Mouse (Mus musculus): Measurements from ENCODE around the gene Zfp664. TPM values are rescaled to one million over a fixed set of nuclear protein-coding genes. Genes with fewer than 3 reads are reported as not detected.
A peak's percentile ranks its signal among the peaks of the same experiment; 100 is the strongest.

Zfp664 gene
- total and polyA plus RNA-seq, 2 experiments from 2014 or later = 29.2 to 50.2 TPM

DNA sequence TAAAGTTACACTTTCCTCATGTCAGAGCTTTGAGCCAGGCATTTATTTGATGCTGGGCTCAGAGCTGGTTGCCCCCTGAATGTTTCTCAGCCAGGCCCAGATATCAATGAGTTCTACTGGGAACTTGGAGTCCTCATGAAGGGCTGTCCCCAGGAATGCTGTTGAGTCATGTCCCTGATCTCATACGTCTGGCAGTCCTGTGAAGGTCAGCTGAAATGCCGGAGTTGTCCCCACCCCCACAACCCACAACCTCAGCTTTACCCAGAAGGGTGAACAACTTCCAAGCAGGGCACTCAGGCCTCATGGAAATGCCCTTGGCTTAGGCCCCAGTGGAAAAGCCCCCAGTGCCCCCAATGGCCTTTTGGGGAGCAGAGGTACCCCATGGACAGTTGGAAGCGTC, 57.3 kb downstream of the Zfp664 start:
- 91% methylated on average over 3 of the region's 3 CpGs for WGBS
- Histone ChIP-seq H3K9ac (replicated peaks; ENCODE audit: low read length, poor library complexity, severe bottlenecking) (no peak overlapping the region), H3K4me2 (ENCODE audit: low read depth, low read length, poor library complexity, severe bottlenecking) (no peak overlapping the region), H3K27ac (ENCODE audit: low read depth, low read length) (no peak overlapping the region), H3K27me3 (ENCODE audit: insufficient read depth, low read length) (no peaks in the 10 kb centered on the region), H3K4me1 (ENCODE audit: insufficient read depth, low read length) (peaks cover 10% of the 10 kb centered on the region), H3K4me3 (ENCODE audit: low read depth, low read length) (no peak overlapping the region), H3K9me3 (ENCODE audit: low read length) (no peaks in the 10 kb centered on the region), H3K36me3 (ENCODE audit: insufficient read depth, low read length) (no peaks in the 10 kb centered on the region)
- TF ChIP-seq CTCF (IDR thresholded peaks at IDR 0.05) = no peak
- ATAC-seq (ENCODE audit: low FRiP score) (no peak), DNase-seq (ENCODE audit: low spot score) (no peak)

DNA sequence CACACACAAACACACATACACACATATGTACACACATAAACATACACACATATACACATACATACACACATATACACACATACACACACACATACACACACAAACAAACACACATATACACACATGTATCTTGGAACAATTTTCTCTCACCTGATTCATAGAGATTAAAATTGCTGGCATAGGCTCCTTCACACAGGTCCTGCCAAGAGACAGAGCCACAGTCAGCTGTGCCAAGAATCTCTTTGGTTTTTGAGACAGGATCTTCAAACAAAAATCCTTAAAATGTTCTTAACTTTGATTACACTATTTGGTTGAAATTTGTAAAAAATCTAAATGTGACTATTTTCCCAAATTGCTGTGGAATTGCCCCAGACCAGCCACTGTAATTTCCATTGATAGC, 58.9 kb downstream of the Zfp664 start:
- H3K4me1 ChIP-seq (ENCODE audit: insufficient read depth, low read length) = peaks cover 10% of the 10 kb centered on the region
- no peak for TF ChIP-seq CTCF (IDR thresholded peaks at IDR 0.05)
- H3K4me3 ChIP-seq (ENCODE audit: low read depth, low read length) = no peak overlapping the region
- DNase-seq (ENCODE audit: low spot score) (no peak), ATAC-seq (ENCODE audit: low FRiP score) (no peak)
- H3K4me2 ChIP-seq (ENCODE audit: low read depth, low read length, poor library complexity, severe bottlenecking) = no peak overlapping the region
- H3K36me3 ChIP-seq (ENCODE audit: insufficient read depth, low read length) = no peaks in the 10 kb centered on the region
- no peak overlapping the region for H3K9ac ChIP-seq (replicated peaks; ENCODE audit: low read length, poor library complexity, severe bottlenecking)
- H3K9me3 ChIP-seq (ENCODE audit: low read length) = no peaks in the 10 kb centered on the region
- H3K27me3 ChIP-seq (ENCODE audit: insufficient read depth, low read length) = no peaks in the 10 kb centered on the region
- H3K27ac ChIP-seq (ENCODE audit: low read depth, low read length) = no peak overlapping the region

DNA sequence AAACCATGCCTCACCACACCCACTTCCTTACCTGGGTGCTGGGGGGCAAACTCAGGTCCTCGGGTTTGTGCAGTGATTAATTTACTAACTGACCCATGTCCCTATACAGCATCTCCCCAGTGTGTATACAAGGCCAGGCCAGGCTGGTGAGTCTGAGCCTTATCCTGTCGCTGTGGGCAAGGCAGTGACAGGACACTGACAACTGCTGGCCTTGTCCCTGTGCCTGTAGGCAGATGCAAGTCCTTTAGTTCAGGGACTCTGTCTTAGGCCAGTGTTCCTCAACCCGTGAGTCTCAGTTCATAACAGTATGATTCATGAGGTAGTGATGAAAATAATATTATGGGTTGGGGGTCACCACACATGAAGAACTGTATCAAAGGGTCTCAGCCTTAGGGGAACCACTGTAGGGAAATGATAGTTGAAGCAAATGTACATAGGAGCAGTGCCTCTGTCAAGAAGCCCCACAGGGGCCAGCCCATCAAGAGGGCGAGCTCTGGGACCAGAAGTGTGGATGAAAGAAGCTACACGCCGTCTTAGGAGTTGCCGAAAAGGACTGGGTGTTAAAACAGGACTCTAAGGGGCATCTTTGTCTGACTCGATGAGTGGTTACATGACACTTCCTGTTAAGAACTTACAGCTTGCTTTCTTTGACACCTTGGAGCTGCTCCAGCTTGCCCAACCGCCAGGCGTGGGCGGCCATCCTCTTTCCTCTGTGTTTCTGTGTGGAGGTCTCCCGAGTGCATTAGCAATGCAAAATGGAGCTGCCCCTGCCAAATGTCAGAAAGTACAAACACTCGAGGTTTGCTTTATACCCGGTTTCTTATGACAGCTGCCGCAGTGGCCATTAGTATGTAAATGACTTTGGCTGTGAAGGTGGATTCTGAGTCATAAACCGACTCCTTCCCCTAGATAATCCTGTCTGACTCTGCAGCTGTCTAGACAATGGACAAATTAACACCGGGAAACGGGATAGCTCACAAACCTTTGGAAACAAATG, 60.2 kb downstream of the Zfp664 start:
- H3K36me3 ChIP-seq (ENCODE audit: insufficient read depth, low read length) = no peaks in the 10 kb centered on the region
- H3K27ac ChIP-seq (ENCODE audit: low read depth, low read length) = peak overlapping the region; percentile 43
- ATAC-seq (ENCODE audit: low FRiP score) = no peak
- H3K9ac ChIP-seq (replicated peaks; ENCODE audit: low read length, poor library complexity, severe bottlenecking) = no peak overlapping the region
- no peak overlapping the region for H3K4me2 ChIP-seq (ENCODE audit: low read depth, low read length, poor library complexity, severe bottlenecking)
- 24% methylated on average over 18 of the region's 18 CpGs for WGBS
- H3K27me3 ChIP-seq (ENCODE audit: insufficient read depth, low read length) = no peaks in the 10 kb centered on the region
- no peaks in the 10 kb centered on the region for H3K9me3 ChIP-seq (ENCODE audit: low read length)
- TF ChIP-seq CTCF (IDR thresholded peaks at IDR 0.05) = no peak; the same call in 1 of the 2 replicates
- DNase-seq (ENCODE audit: low spot score) = peak; percentile 83
- no peak overlapping the region for H3K4me3 ChIP-seq (ENCODE audit: low read depth, low read length)
- peaks cover 10% of the 10 kb centered on the region for H3K4me1 ChIP-seq (ENCODE audit: insufficient read depth, low read length)

DNA sequence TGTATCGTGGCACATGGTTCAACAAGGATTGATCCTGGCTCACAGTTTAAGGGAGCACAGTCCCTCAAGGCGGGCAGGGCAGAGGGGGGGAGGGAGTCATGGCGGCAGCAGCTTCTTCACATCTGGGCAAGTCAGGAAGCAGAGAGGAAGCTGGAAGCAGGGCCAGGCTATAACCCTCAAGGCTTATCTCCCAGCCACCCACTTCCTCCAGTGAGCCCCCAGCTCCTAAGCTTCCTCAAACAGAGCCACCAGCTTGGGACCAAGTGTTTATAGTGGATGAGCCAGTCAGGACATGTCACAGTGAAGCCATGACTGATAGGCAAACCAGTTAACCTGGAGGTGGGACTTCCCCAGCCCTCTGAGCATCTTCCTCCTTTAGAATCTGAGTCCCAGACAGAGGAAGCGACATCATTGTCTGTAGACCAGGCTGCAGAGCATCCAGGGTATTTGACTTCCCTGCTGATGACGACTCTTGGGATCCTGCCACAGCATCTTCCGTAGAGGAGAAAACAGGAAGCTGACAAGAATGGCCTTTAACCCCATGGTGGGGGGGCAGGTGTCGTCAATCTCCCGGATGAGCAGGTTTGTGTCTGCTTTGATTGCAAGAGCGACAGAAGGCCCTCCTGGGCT, 67.0 kb downstream of the Zfp664 start:
- Histone ChIP-seq H3K36me3 (ENCODE audit: insufficient read depth, low read length) (no peaks in the 10 kb centered on the region), H3K4me1 (ENCODE audit: insufficient read depth, low read length) (peaks cover 4% of the 10 kb centered on the region; the same call in 1 of the 2 replicates), H3K27me3 (ENCODE audit: insufficient read depth, low read length) (no peaks in the 10 kb centered on the region), H3K27ac (ENCODE audit: low read depth, low read length) (no peak overlapping the region), H3K9me3 (ENCODE audit: low read length) (no peaks in the 10 kb centered on the region), H3K4me3 (ENCODE audit: low read depth, low read length) (no peak overlapping the region), H3K9ac (replicated peaks; ENCODE audit: low read length, poor library complexity, severe bottlenecking) (no peak overlapping the region), H3K4me2 (ENCODE audit: low read depth, low read length, poor library complexity, severe bottlenecking) (no peak overlapping the region)
- 79% methylated on average over 9 of the region's 9 CpGs for WGBS
- ATAC-seq (ENCODE audit: low FRiP score) (no peak), DNase-seq (ENCODE audit: low spot score) (no peak)
- no peak for TF ChIP-seq CTCF (IDR thresholded peaks at IDR 0.05)

DNA sequence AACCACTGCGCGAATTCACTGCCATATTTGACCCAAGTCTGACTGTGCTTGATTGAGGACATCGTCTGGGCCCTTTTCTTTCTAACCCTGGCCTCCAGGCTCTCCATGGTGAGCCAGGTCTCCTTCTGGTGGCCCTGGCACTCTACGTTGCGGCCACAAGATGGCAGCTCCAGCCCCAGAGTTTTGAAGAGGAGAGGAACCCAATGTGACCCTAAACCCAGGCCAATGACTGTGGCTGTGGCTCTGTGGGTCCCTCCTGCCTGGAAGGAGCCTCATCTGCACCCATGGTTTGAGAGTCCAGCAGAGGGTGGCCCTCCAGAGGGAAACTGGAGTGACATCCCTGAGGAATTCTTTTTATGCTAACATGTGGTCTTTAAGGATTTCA, 67.6 kb downstream of the Zfp664 start:
- DNase-seq (ENCODE audit: low spot score) = peak; percentile 67
- no peak overlapping the region for H3K9ac ChIP-seq (replicated peaks; ENCODE audit: low read length, poor library complexity, severe bottlenecking)
- no peak for ATAC-seq (ENCODE audit: low FRiP score)
- WGBS = 39% methylated on average over 5 of the region's 5 CpGs
- H3K4me3 ChIP-seq (ENCODE audit: low read depth, low read length) = no peak overlapping the region
- H3K4me2 ChIP-seq (ENCODE audit: low read depth, low read length, poor library complexity, severe bottlenecking) = no peak overlapping the region
- peaks cover 4% of the 10 kb centered on the region; the same call in 1 of the 2 replicates for H3K4me1 ChIP-seq (ENCODE audit: insufficient read depth, low read length)
- TF ChIP-seq CTCF (IDR thresholded peaks at IDR 0.05) = peak; percentile 80
- H3K27me3 ChIP-seq (ENCODE audit: insufficient read depth, low read length) = no peaks in the 10 kb centered on the region
- H3K9me3 ChIP-seq (ENCODE audit: low read length) = no peaks in the 10 kb centered on the region
- no peaks in the 10 kb centered on the region for H3K36me3 ChIP-seq (ENCODE audit: insufficient read depth, low read length)
- no peak overlapping the region for H3K27ac ChIP-seq (ENCODE audit: low read depth, low read length)

DNA sequence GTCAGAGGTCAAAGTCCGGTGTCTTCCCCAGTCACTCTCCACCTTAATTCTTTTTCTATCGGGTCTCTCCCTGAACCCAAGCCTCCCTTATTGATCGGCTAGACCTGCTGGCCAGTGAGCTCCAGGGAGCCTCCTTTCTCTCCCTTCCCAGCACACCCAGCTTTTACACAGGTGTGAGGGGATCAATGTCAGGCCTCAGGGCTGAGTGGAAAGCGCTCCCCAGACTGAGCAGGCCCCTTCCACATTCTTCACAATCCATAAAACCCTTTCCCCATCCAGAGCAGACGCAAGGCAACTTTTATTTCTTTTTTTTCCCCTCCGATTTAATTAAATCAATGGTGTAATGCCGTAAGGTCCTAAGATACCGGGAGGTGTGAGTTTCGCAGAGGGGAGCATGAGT, 68.1 kb downstream of the Zfp664 start:
- Histone ChIP-seq H3K36me3 (ENCODE audit: insufficient read depth, low read length) (no peaks in the 10 kb centered on the region), H3K4me2 (ENCODE audit: low read depth, low read length, poor library complexity, severe bottlenecking) (no peak overlapping the region), H3K4me1 (ENCODE audit: insufficient read depth, low read length) (peaks cover 4% of the 10 kb centered on the region; the same call in 1 of the 2 replicates), H3K27me3 (ENCODE audit: insufficient read depth, low read length) (no peaks in the 10 kb centered on the region), H3K9me3 (ENCODE audit: low read length) (no peaks in the 10 kb centered on the region), H3K4me3 (ENCODE audit: low read depth, low read length) (no peak overlapping the region), H3K9ac (replicated peaks; ENCODE audit: low read length, poor library complexity, severe bottlenecking) (no peak overlapping the region), H3K27ac (ENCODE audit: low read depth, low read length) (no peak overlapping the region)
- no peak for TF ChIP-seq CTCF (IDR thresholded peaks at IDR 0.05)
- WGBS = 30% methylated on average over 9 of the region's 9 CpGs
- DNase-seq (ENCODE audit: low spot score) = no peak
- ATAC-seq (ENCODE audit: low FRiP score) = no peak
